Mouse (Mus musculus) neural tube, embryonic 11.5 days (tissue): ENCODE data around the gene Postn. TPM values are rescaled to one million over a fixed set of nuclear protein-coding genes. Genes with fewer than 3 reads are reported as not detected.

Experiments used
- ATAC-seq: fragments of 200-750 bp; cut with Nextera tagmentation; 2 replicates; pipeline ENCODE4 v1.8.0; 2017; ENCODE audit warnings: moderate number of reproducible peaks, mild to moderate bottlenecking, moderate TSS enrichment, moderate library complexity; ENCODE audit not compliant: insufficient read depth, low FRiP score, low TSS enrichment
- DNase-seq: peaks from one replicate; pipeline ENCODE4 v3.0.0-alpha.2; 2015; ENCODE audit warnings: low spot score
- H3K27ac ChIP-seq: fragments of 300-500 bp; sonication (generic); 2 replicates; pipeline ENCODE4 v1.5.1; 2014; ENCODE audit warnings: low read depth, mild to moderate bottlenecking, low read length
- H3K27me3 ChIP-seq: fragments of 300-500 bp; sonication (generic); 2 replicates; pipeline ENCODE4 v1.6.1; 2014; ENCODE audit warnings: mild to moderate bottlenecking, low read length, mixed read lengths; ENCODE audit not compliant: control insufficient read depth, insufficient read depth
- H3K36me3 ChIP-seq: fragments of 300-500 bp; sonication (generic); 2 replicates; pipeline ENCODE4 v1.6.1; 2014; ENCODE audit warnings: mild to moderate bottlenecking, low read length, moderate library complexity, mixed read lengths; ENCODE audit not compliant: control insufficient read depth, insufficient read depth
- H3K4me1 ChIP-seq: fragments of 300-500 bp; sonication (generic); 2 replicates; pipeline ENCODE4 v1.6.1; 2014; ENCODE audit warnings: low read length, mixed read lengths; ENCODE audit not compliant: control insufficient read depth, insufficient read depth
- H3K4me2 ChIP-seq: fragments of 300-500 bp; sonication (generic); 2 replicates; pipeline ENCODE4 v1.6.1; 2014; ENCODE audit warnings: low read depth, mild to moderate bottlenecking, moderate library complexity
- H3K4me3 ChIP-seq: fragments of 300-500 bp; sonication (generic); 2 replicates; pipeline ENCODE4 v1.5.1; 2014; ENCODE audit warnings: low read depth, low read length
- H3K9ac ChIP-seq: fragments of 300-500 bp; sonication (generic); 2 replicates; pipeline ENCODE4 v1.6.1; 2014; ENCODE audit warnings: mild to moderate bottlenecking, low read length
- H3K9me3 ChIP-seq: fragments of 300-500 bp; sonication (generic); 2 replicates; pipeline ENCODE4 v1.6.1; 2016; ENCODE audit warnings: low read length; ENCODE audit not compliant: control insufficient read depth
- WGBS: fragments of 180-500 bp; shearing (Covaris S2); extraction: QIAGEN DNeasy Blood & Tissue Kit; methylation state at CpG from one replicate; pipeline ENCODE4 v1.1.7; 2014; 5-methylcytosine and 5-hydroxymethylcytosine counted together
- polyA plus RNA-seq: library from polyadenylated mRNA; unstranded; fragments of >200 nt; fragmentation: Nextera tagmentation; extraction: Ambion mirVana; gene quantifications from 2 replicates; pipeline ENCODE4 v1.2.1, GENCODE M21; 2014

Postn gene
- polyA plus RNA-seq, 1 experiment from 2014 or later: 47.7 TPM

DNA sequence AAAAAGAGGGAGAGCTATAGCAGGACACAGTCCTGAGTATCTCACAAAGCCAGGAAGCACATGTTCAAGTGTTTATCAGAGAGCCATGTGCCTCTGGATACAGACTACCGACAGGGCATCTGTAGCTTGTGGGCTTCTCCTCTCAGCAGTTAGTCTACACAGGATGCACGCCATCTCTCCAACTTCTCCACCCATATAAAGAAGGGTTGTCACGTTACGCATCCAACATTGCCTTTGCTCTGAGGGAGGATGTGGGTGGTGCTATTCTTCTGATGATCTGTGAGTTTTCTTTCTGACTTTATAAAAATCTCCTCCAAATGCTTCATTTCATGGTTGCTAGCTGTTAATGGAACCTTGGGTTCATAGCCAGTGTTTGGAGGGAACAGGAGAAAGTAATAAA, 63.2 kb downstream of the Postn start:
- Histone ChIP-seq H3K27me3 (no peaks in the 10 kb centered on the region), H3K4me1 (no peaks in the 10 kb centered on the region), H3K36me3 (no peaks in the 10 kb centered on the region), H3K4me2 (no peak overlapping the region), H3K4me3 (no peak overlapping the region), H3K9me3 (no peaks in the 10 kb centered on the region), H3K9ac (no peak overlapping the region), H3K27ac (no peak overlapping the region)
- ATAC-seq (no peak), DNase-seq (no peak)
- 90% methylated on average over 4 of the region's 4 CpGs for WGBS

DNA sequence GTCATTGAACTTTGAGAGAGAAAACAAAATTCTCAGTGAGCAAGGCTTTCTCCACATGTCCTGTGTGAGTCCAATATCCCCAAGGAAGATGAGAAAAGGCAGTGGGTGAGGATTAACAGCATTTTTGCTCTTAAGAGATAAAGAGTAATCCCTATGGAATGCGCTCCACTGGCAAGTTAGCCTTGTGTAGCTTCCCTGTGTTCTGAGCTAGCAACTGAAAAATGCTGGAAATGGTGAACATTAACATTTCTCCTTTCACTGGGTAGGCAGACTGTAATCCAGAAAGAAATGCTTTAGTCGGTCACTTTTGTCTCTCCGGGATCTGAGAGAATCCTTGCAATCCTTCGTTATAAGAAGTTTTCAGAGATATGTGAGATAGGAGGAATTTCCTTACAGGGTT, 70.8 kb downstream of the Postn start:
- no peak overlapping the region for H3K4me3 ChIP-seq
- ATAC-seq: no peak
- H3K4me2 ChIP-seq: no peak overlapping the region
- no peaks in the 10 kb centered on the region for H3K9me3 ChIP-seq
- H3K27ac ChIP-seq: no peak overlapping the region
- H3K9ac ChIP-seq: no peak overlapping the region
- DNase-seq: no peak
- no peaks in the 10 kb centered on the region for H3K36me3 ChIP-seq
- WGBS: 93% methylated on average over 4 of the region's 4 CpGs
- no peaks in the 10 kb centered on the region for H3K4me1 ChIP-seq
- H3K27me3 ChIP-seq: no peaks in the 10 kb centered on the region

DNA sequence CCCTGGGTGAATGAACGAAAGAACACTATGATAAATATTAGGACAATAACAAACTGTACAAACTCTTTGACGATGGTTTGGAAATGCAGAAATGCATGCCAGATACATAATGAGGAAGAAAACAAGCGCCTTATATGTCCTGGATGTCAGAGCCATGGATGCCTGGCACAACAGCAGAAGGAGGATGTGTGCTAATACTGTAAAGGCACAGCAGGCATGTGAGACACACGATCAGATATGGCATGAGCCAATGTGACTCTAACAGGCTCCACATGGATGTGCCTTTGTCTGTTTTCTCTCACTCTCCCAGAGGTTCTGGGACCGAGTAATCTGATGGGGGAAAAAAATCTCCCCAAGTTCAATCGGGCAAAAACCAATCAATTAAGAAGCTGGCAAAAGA, 71.3 kb downstream of the Postn start:
- ATAC-seq (no peak), DNase-seq (no peak)
- H3K4me3 ChIP-seq: no peak overlapping the region
- H3K27ac ChIP-seq: no peak overlapping the region
- WGBS: 84% methylated on average over 6 of the region's 6 CpGs
- no peaks in the 10 kb centered on the region for H3K4me1 ChIP-seq
- H3K4me2 ChIP-seq: no peak overlapping the region
- no peaks in the 10 kb centered on the region for H3K9me3 ChIP-seq
- no peaks in the 10 kb centered on the region for H3K27me3 ChIP-seq
- no peak overlapping the region for H3K9ac ChIP-seq
- no peaks in the 10 kb centered on the region for H3K36me3 ChIP-seq

DNA sequence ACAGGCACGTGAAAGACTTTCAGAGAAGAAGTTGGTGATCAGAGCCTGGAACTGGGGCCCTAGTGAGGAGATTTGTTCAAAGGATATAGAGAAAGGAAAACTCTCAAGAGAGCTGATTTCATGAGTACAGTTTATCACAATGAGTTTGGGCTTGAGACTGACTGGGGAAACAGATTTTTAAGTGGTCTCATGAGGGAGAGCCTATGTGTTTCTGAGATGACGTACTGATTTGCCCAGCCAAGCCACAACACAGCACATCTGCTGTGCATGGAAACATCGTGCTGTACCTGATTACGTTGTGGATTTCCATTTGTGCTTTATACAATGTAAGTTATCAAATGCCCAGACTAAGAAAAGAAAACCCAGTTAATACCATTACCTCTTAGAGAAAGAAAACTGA, 71.7 kb downstream of the Postn start:
- Histone ChIP-seq H3K4me1 (no peaks in the 10 kb centered on the region), H3K9ac (no peak overlapping the region), H3K36me3 (no peaks in the 10 kb centered on the region), H3K4me3 (no peak overlapping the region), H3K27me3 (no peaks in the 10 kb centered on the region), H3K4me2 (no peak overlapping the region), H3K9me3 (no peaks in the 10 kb centered on the region), H3K27ac (no peak overlapping the region)
- 78% methylated on average over 4 of the region's 4 CpGs for WGBS
- DNase-seq (no peak), ATAC-seq (no peak)

DNA sequence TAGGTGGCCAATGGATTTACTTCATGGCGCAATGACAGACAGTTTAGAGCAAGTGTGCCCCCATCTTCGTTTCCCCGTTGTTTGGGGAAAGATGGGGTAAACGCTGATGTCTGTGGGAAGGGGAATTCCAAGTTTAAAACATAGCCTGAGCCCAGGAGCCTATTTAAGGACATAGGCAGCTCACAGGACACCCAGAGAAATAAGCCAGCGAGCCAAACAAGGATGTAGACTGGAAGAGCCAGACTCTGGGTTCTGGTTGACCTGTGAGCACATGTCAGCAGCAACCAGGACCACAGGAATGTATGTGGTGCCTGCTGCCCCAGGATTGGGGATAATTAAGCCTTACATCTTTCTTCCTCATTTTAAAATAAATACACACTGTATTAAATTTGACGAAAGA, 73.7 kb downstream of the Postn start:
- H3K4me1 ChIP-seq: no peaks in the 10 kb centered on the region
- no peaks in the 10 kb centered on the region for H3K36me3 ChIP-seq
- 94% methylated on average over 6 of the region's 6 CpGs for WGBS
- H3K27ac ChIP-seq: no peak overlapping the region
- no peak for ATAC-seq
- no peak overlapping the region for H3K4me3 ChIP-seq
- no peak for DNase-seq
- H3K4me2 ChIP-seq: no peak overlapping the region
- no peaks in the 10 kb centered on the region for H3K27me3 ChIP-seq
- H3K9ac ChIP-seq: no peak overlapping the region
- H3K9me3 ChIP-seq: no peaks in the 10 kb centered on the region

DNA sequence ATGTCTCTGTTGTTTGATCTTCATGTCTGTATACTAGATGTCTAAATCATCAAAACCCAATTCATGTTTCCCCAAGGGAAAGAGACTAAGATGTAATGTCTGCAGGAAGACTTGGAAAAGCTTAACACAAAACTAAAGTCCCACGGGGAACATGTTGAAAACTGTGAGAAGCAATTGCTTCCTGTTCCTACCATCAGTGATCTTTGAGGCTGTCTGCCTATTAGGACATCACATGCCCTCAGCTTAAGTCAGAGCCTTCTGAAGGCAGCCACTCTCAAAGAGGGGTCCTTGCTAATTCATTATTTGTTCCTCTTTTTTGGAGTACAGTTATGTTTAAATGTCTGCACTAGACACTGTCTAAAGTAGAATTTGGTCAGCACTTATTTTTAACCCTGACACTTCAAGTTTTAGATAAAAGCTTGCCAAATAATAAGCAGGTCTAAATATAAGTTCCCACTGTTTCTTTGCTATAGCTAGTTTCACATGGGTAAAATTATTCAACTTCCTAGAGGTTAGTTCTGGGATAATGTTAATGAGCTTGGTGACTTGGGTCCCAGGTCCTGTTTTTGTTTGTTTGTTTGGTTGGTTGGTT, 75.6 kb downstream of the Postn start:
- no peak overlapping the region for H3K4me2 ChIP-seq
- H3K4me1 ChIP-seq: no peaks in the 10 kb centered on the region
- ATAC-seq (no peak), DNase-seq (no peak)
- no peaks in the 10 kb centered on the region for H3K27me3 ChIP-seq
- no peaks in the 10 kb centered on the region for H3K36me3 ChIP-seq
- WGBS: 78% methylated on average over 1 of the region's 1 CpGs
- no peak overlapping the region for H3K27ac ChIP-seq
- no peaks in the 10 kb centered on the region for H3K9me3 ChIP-seq
- no peak overlapping the region for H3K4me3 ChIP-seq
- H3K9ac ChIP-seq: no peak overlapping the region

Other genes starting within 250 kb of the Postn start
- 0.72 and 1.0 TPM in 2 replicates for gene Trpc4, start 205.1 kb upstream of the Postn start, polyA plus RNA-seq